Mouse (Mus musculus): ENCODE results near the gene Cdh24.

DNA sequence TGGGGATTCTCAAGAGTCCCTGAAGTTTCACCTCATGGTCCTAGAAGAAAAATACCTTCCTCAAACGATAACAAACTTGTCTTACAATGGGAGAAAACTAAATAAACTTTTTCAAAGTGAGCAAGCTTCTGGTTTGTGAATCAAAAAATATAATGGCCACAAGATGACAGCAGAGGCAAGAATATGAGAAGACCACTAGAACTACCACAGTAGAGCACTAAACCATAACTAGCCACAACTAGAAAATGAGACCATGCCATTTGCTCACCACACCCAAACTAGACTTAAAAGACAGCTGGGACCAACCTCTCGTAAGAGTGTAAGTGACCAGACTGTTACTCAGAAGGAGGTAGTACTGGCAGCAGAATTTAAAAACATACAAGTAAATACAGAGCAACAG lies 18.8 kb upstream of the Cdh24 start:
- TF ChIP-seq TAL1 (IDR thresholded peaks at IDR 0.05; ENCODE audit: low read length) (no peak), GATA1 (IDR thresholded peaks at IDR 0.05; ENCODE audit: low read length) (no peak)
